Mouse (Mus musculus) Patski (cell line): ENCODE data around the gene Acaa1b. TPM values are rescaled to one million over a fixed set of nuclear protein-coding genes. Genes with fewer than 3 reads are reported as not detected.

Experiments used
- ATAC-seq: fragments of 100-300 bp; one replicate; pipeline ENCODE4 v1.8.0; 2021
- CTCF ChIA-PET: fragments of 350-600 bp; sonication (Branson Sonifier 250); formaldehyde crosslinking; loops from one replicate; lab custom pipeline; 2022; ENCODE audit warnings: inconsistent platforms; lab: Charles Lee
- POLR2A ChIA-PET: fragments of 350-600 bp; sonication (Branson Sonifier 250); formaldehyde crosslinking; loops from one replicate; lab custom pipeline; 2022; ENCODE audit warnings: antibody characterized with exemption, inconsistent platforms; lab: Charles Lee
- DNase-seq: peaks from one replicate; pipeline ENCODE4 v3.0.0-alpha.2; 2011; ENCODE audit warnings: low read depth, low spot score
- H3K27me3 ChIP-seq: fragments of 371-371 bp; one replicate; pipeline ENCODE4 v1.5.1; 2021
- CTCF ChIP-seq: fragments of 100-300 bp; IDR thresholded peaks from one replicate; pipeline ENCODE4 v1.5.1; 2021
- in situ Hi-C: fragments of 300-500 bp; cut with MboI; formaldehyde crosslinking; loops from 3 replicates; pipeline ENCODE4 v1.11.1; 2018; ENCODE audit warnings: low pct_unique_long_range_greater_than_20kb, mixed read lengths
- polyA plus RNA-seq: library from polyadenylated mRNA; unstranded; gene quantifications from one replicate; pipeline ENCODE4 v1.2.3, GENCODE M21; 2021

The Acaa1b gene
- 7.9 TPM for polyA plus RNA-seq

- in situ Hi-C loops: no loop called here
- ATAC-seq (peak; percentile 71), DNase-seq (no peak)
- ChIA-PET CTCF (interaction anchor here (0.9 to 1.6 kb wide), 4 partner anchors 11 to 110 kb away, joined by 3 read pairs; no protein-coding TSS in a partner anchor), POLR2A (no interaction called here)
- H3K27me3 ChIP-seq: peaks cover 4% of the 10 kb centered on the region
- no peak for TF ChIP-seq CTCF
Observed at GRCm38 (mm10) chr9:119156278-119157201, at the start of gene Acaa1b. Acaa1b (minus strand) TSS chr9:119157093.

DNA sequence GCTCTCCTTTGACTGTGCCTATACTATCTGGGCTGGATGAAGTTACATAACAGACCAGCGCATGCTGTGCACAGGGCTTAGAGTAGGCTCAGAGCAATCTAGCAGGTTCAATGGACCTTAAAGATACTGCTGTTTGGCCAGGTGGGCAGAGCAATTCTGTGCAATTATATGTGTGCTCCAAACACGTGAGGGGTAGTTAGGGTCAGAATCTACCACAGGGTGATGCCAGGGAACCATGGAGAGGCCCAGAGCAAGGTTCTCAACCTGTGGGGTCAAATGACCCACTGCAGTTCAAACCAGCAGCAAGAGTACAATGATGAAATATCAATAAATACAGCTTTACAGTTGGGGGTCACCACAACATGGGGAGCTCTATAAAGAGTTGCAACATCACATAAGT is 49.8 kb upstream of the Acaa1b start:
- ATAC-seq: no peak
- no peaks in the 10 kb centered on the region for H3K27me3 ChIP-seq
- CTCF ChIA-PET: interaction anchor here (1.4 kb wide), 1 partner anchor 94 kb away, joined by 3 read pairs; no protein-coding TSS in a partner anchor
- TF ChIP-seq CTCF: no peak
- POLR2A ChIA-PET: no interaction called here
- DNase-seq: no peak
- in situ Hi-C loops: no loop called here

- DNase-seq: no peak
- ChIA-PET POLR2A (no interaction called here), CTCF (interaction anchor here (1.4 kb wide), 1 partner anchor 94 kb away, joined by 3 read pairs; no protein-coding TSS in a partner anchor)
- H3K27me3 ChIP-seq: no peaks in the 10 kb centered on the region
- in situ Hi-C loops: no loop called here
- ATAC-seq: no peak
- no peak for TF ChIP-seq CTCF
Observed at GRCm38 (mm10) chr9:119205756-119206155, 48.9 kb upstream of the Acaa1b start.

DNA sequence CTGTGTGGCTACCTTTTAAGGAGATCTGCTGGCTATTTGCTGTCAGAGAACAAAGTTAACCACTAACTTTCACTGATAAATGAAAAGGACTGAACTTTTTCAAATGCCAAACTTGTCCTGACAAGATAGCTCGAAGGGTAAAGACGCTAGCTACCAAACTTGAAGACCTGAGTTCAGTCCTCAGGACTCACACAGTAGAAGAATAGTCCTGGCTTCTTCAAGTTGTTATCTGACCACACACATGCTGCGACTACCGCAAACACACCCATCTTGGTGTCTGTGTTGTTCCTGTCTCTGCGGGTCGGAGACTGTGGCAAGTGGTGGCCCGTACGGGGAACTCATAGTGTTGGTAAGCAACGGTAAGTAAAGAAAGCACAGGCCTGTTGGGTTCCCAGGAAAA is 46.7 kb upstream of the Acaa1b start:
- no peak for ATAC-seq
- in situ Hi-C loops: no loop called here
- TF ChIP-seq CTCF: no peak

GRCm38 (mm10) chr9:119201653-119202052 is 44.8 kb upstream of the Acaa1b start:
- in situ Hi-C loops: no loop called here
- H3K27me3 ChIP-seq: no peaks in the 10 kb centered on the region
- CTCF ChIA-PET: no interaction called here
- ATAC-seq: no peak
- DNase-seq: no peak
- TF ChIP-seq CTCF: no peak
- POLR2A ChIA-PET: no interaction called here

More for the DNA sequence above, 46.7 kb upstream of the Acaa1b start:
- no peaks in the 10 kb centered on the region for H3K27me3 ChIP-seq
- CTCF ChIA-PET: no interaction called here
- no peak for DNase-seq
- POLR2A ChIA-PET: no interaction called here

DNA sequence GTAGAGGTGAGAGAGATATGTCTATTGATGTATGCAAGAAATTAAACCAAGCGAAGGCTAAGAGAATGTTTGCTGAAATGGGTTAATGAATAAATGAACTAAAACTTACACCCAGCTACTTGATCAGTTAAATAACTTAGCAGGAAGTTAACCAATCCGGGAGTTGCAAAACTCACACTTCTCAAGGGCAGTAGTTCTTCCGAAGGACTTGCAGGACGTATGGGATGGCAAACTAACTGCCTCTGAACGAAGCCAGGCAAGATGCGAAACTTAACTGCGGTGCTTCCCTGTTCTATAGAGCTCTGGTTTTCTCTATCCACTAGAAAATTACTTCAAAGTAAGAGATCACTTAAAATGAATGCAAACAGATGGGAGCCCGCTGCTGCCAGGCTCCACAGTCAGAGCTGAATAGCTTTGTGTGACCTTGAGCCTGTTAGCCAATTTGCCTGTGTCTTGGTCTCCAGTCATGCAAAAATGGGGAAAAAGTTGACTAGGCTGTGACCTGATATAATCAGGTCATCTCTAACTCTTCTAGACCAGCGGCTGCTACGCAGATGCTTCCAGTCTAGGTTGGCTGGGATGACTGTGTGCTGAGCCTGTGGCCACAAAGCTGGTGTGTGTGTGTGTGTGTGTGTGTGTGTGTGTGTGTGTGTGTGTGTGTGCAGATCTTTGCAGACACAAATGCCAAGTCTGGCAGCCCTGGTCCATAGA is 42.4 kb upstream of the Acaa1b start:
- no peak for ATAC-seq
- TF ChIP-seq CTCF: no peak
- DNase-seq: no peak
- no peaks in the 10 kb centered on the region for H3K27me3 ChIP-seq
- POLR2A ChIA-PET: no interaction called here
- CTCF ChIA-PET: no interaction called here
- in situ Hi-C loops: loop anchor here (5.0 kb wide), 1 partner anchor 92 kb away; no protein-coding TSS in a partner anchor

GRCm38 (mm10) chr9:119192202-119192990 is 35.5 kb upstream of the Acaa1b start:
- ATAC-seq: no peak
- DNase-seq: no peak
- no peaks in the 10 kb centered on the region for H3K27me3 ChIP-seq
- POLR2A ChIA-PET: no interaction called here
- TF ChIP-seq CTCF: peak; percentile 79
- in situ Hi-C loops: no loop called here
- CTCF ChIA-PET: interaction anchor here (0.8 to 4.0 kb wide), 6 partner anchors 12 to 79 kb away, joined by 3 to 10 read pairs (median 3); partner anchors contain the start of gene Acaa1b

DNA sequence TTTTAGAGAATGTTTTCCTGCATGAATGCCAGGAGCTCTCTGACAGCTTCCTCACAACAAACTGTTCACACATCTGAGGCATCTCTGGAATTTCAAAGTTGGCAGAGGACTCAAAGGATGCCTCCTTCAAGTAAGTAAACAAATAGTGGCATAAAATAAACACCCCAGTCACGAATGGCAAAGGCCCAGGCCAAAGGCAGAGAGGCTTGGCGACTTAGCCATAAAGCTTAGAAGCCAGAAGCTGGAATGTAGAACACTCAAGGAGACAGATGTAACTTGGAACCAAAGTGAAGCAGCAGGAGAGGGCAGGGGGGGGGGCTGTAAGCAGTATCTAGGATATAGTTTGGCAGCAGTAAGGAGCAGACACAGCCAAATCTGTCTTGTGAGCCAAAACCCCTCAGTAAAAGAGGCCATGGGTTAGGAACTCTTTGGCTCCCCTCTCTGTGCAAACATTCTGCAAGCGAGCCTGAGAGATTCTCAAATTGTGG is 24.4 kb upstream of the Acaa1b start:
- H3K27me3 ChIP-seq: no peaks in the 10 kb centered on the region
- TF ChIP-seq CTCF: no peak
- ATAC-seq (peak; percentile 60), DNase-seq (no peak)
- CTCF ChIA-PET: interaction anchor here (0.6 to 2.8 kb wide), 2 partner anchors 10 to 1012 kb away, joined by 4 to 10 read pairs; no protein-coding TSS in a partner anchor
- in situ Hi-C loops: no loop called here
- POLR2A ChIA-PET: no interaction called here

DNA sequence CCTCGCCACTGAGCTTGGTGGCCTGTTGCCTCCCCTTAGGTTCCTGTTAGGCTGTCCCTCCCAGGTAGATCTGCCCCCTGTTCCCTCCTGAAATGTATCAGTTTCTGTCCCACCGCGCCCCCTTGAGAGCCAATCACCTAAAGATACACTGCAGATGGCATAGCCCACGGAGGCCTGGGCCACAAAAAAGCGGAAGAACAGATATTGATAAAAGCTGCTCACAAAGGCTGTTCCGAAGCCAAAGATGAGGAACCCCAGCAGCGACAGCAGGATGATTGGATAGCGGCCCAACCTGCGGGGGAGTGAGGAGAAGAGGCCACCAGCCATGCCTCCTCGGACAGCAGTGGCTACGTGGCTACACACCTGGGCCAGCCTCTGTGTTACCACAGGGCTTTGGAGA is 22.4 kb upstream of the Acaa1b start:
- in situ Hi-C loops: no loop called here
- no peaks in the 10 kb centered on the region for H3K27me3 ChIP-seq
- TF ChIP-seq CTCF: no peak
- ChIA-PET CTCF (no interaction called here), POLR2A (no interaction called here)
- DNase-seq (no peak), ATAC-seq (no peak)

DNA sequence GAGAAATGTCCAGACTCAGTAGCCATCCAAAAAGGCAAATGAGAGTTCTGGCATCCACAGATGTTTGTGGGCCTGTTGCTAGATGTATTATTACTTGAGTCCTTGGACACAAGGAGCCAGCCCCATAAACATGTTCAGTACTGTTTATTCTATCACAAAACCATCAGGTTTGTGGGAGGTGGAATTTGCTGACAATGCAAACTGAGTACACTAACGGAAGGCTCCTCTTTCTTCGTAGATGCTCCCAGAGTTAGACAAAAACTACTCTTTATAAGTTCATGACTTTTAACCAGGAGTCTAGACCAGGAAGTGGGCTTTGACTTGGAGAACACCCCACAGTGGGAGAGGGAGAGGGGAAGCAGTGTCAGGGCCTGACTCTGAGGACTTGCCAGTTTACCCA is 10.7 kb upstream of the Acaa1b start:
- DNase-seq: no peak
- no peak for ATAC-seq
- POLR2A ChIA-PET: no interaction called here
- TF ChIP-seq CTCF: no peak
- CTCF ChIA-PET: interaction anchor here (1.6 kb wide), 1 partner anchor 24 kb away, joined by 5 read pairs; no protein-coding TSS in a partner anchor
- H3K27me3 ChIP-seq: no peaks in the 10 kb centered on the region
- in situ Hi-C loops: no loop called here
